Mouse (Mus musculus) forebrain, embryonic 14.5 days (tissue): ENCODE measurements around the gene Arf1. TPM values are rescaled to one million over a fixed set of nuclear protein-coding genes. Genes with fewer than 3 reads are reported as not detected.

Experiments
- ATAC-seq: fragments of 200-750 bp; cut with Nextera tagmentation; 2 replicates; pipeline ENCODE4 v1.8.0; 2017; ENCODE audit warnings: mild to moderate bottlenecking, moderate library complexity
- DNase-seq: peaks from one replicate; pipeline ENCODE4 v3.0.0-alpha.2; 2015; ENCODE audit warnings: low spot score
- H3K27ac ChIP-seq: fragments of 300-500 bp; sonication (generic); 2 replicates; pipeline ENCODE4 v1.5.1; 2014; ENCODE audit warnings: low read depth, mild to moderate bottlenecking, control low read depth, low read length, moderate library complexity
- H3K27me3 ChIP-seq: fragments of 300-500 bp; sonication (generic); replicated peaks from 2 replicates; pipeline ENCODE4 v1.6.1; 2014; ENCODE audit warnings: low read length, control low read depth, mixed read lengths; ENCODE audit not compliant: control insufficient read depth, insufficient read depth
- H3K36me3 ChIP-seq: fragments of 300-500 bp; sonication (generic); 2 replicates; pipeline ENCODE4 v1.6.1; 2014; ENCODE audit warnings: low read length, control low read depth; ENCODE audit not compliant: control insufficient read depth, insufficient read depth
- H3K4me1 ChIP-seq: fragments of 300-500 bp; sonication (generic); 2 replicates; pipeline ENCODE4 v1.6.1; 2014; ENCODE audit warnings: antibody characterized with exemption, low read length, control low read depth; ENCODE audit not compliant: control insufficient read depth, insufficient read depth
- H3K4me2 ChIP-seq: fragments of 300-500 bp; sonication (generic); 2 replicates; pipeline ENCODE4 v1.6.1; 2014; ENCODE audit warnings: mild to moderate bottlenecking, control low read depth, low read length
- H3K4me3 ChIP-seq: fragments of 300-500 bp; sonication (generic); 2 replicates; pipeline ENCODE4 v1.5.1; 2014; ENCODE audit warnings: low read depth, low read length, control low read depth
- H3K9ac ChIP-seq: fragments of 300-500 bp; sonication (generic); 2 replicates; pipeline ENCODE4 v1.6.1; 2014; ENCODE audit warnings: mild to moderate bottlenecking, low read length, control low read depth, moderate library complexity
- H3K9me3 ChIP-seq: fragments of 300-500 bp; sonication (generic); replicated peaks from 2 replicates; pipeline ENCODE4 v1.6.1; 2016; ENCODE audit warnings: low read length, control low read depth, mixed read lengths; ENCODE audit not compliant: control insufficient read depth
- WGBS: fragments of 180-500 bp; shearing (Covaris S2); extraction: QIAGEN DNeasy Blood & Tissue Kit; methylation state at CpG from one replicate; pipeline ENCODE4 v1.1.7; 2014; 5-methylcytosine and 5-hydroxymethylcytosine counted together
- polyA plus RNA-seq: library from polyadenylated mRNA; unstranded; fragments of >200 nt; fragmentation: Nextera tagmentation; extraction: Ambion mirVana; gene quantifications from 2 replicates; pipeline ENCODE4 v1.2.1, GENCODE M21; 2014

The Arf1 gene
- polyA plus RNA-seq, 1 experiment from 2014 or later: 666 TPM

- ATAC-seq (no peak), DNase-seq (peak; percentile 42)
- no peak overlapping the region for H3K4me2 ChIP-seq
- no peaks in the 10 kb centered on the region for H3K27me3 ChIP-seq
- no peak overlapping the region for H3K27ac ChIP-seq
- H3K9me3 ChIP-seq: no peaks in the 10 kb centered on the region
- no peak overlapping the region for H3K9ac ChIP-seq
- no peak overlapping the region for H3K4me3 ChIP-seq
- no peaks in the 10 kb centered on the region for H3K36me3 ChIP-seq
- H3K4me1 ChIP-seq: peaks cover 16% of the 10 kb centered on the region
- 12% methylated on average over 7 of the region's 7 CpGs for WGBS
Measured at GRCm38 (mm10) chr11:59230144-59230760, 2.2 kb upstream of the Arf1 start.

GRCm38 (mm10) chr11:59227604-59228121 lies 407 bp downstream of the Arf1 start:
- H3K36me3 ChIP-seq: peaks cover 7% of the 10 kb centered on the region; the same call in 1 of the 2 replicates
- WGBS: under 1% methylated on average over 49 of the region's 51 CpGs

GRCm38 (mm10) chr11:59226787-59227603 lies 1.1 kb downstream of the Arf1 start:
- no peaks in the 10 kb centered on the region for H3K27me3 ChIP-seq
- H3K36me3 ChIP-seq: peaks cover 7% of the 10 kb centered on the region; the same call in 1 of the 2 replicates
- H3K9me3 ChIP-seq: no peaks in the 10 kb centered on the region
- peak overlapping the region; percentile 95 for H3K4me2 ChIP-seq
- peak overlapping the region; percentile 99 for H3K4me3 ChIP-seq
- H3K27ac ChIP-seq: peak overlapping the region; percentile 92; the same call in 1 of the 2 replicates
- peaks cover 25% of the 10 kb centered on the region for H3K4me1 ChIP-seq
- DNase-seq (no peak), ATAC-seq (no peak)
- H3K9ac ChIP-seq: peak overlapping the region; percentile 98
- WGBS: 6% methylated on average over 21 of the region's 21 CpGs

More at GRCm38 (mm10) chr11:59227604-59228121, 407 bp downstream of the Arf1 start:
- Histone ChIP-seq H3K4me2 (peak overlapping the region; percentile 95), H3K27me3 (no peaks in the 10 kb centered on the region), H3K4me1 (peaks cover 25% of the 10 kb centered on the region), H3K9ac (peak overlapping the region; percentile 98), H3K27ac (peak overlapping the region; percentile 92), H3K9me3 (no peaks in the 10 kb centered on the region), H3K4me3 (peak overlapping the region; percentile 99)
- ATAC-seq: peak; percentile 76
- no peak for DNase-seq

GRCm38 (mm10) chr11:59226251-59226650 lies 1.8 kb downstream of the Arf1 start:
- Histone ChIP-seq H3K9ac (peak overlapping the region; percentile 98; the same call in 1 of the 2 replicates), H3K4me1 (peaks cover 25% of the 10 kb centered on the region), H3K9me3 (no peaks in the 10 kb centered on the region), H3K4me2 (peak overlapping the region; percentile 95), H3K36me3 (peaks cover 7% of the 10 kb centered on the region; the same call in 1 of the 2 replicates), H3K27ac (no peak overlapping the region), H3K27me3 (no peaks in the 10 kb centered on the region), H3K4me3 (peak overlapping the region; percentile 99)
- ATAC-seq: no peak
- DNase-seq: no peak
- WGBS: 79% methylated on average over 3 of the region's 3 CpGs

- no peak for DNase-seq
- Histone ChIP-seq H3K4me3 (no peak overlapping the region), H3K36me3 (peaks cover 7% of the 10 kb centered on the region; the same call in 1 of the 2 replicates), H3K4me2 (no peak overlapping the region), H3K9me3 (no peaks in the 10 kb centered on the region), H3K4me1 (peaks cover 25% of the 10 kb centered on the region), H3K27ac (no peak overlapping the region), H3K27me3 (no peaks in the 10 kb centered on the region), H3K9ac (no peak overlapping the region)
- 85% methylated on average over 2 of the region's 2 CpGs for WGBS
- no peak for ATAC-seq
Measured at GRCm38 (mm10) chr11:59225167-59225566, 2.9 kb downstream of the Arf1 start.

- ATAC-seq (no peak), DNase-seq (no peak)
- Histone ChIP-seq H3K27ac (no peak overlapping the region), H3K9ac (no peak overlapping the region), H3K36me3 (peaks cover 10% of the 10 kb centered on the region; the same call in 1 of the 2 replicates), H3K27me3 (no peaks in the 10 kb centered on the region), H3K4me3 (no peak overlapping the region), H3K9me3 (no peaks in the 10 kb centered on the region), H3K4me1 (peaks cover 25% of the 10 kb centered on the region), H3K4me2 (no peak overlapping the region)
- 85% methylated on average over 2 of the region's 2 CpGs for WGBS
Measured at GRCm38 (mm10) chr11:59224470-59224869, 3.6 kb downstream of the Arf1 start.

- Histone ChIP-seq H3K27ac (no peak overlapping the region), H3K4me2 (no peak overlapping the region), H3K4me1 (peaks cover 25% of the 10 kb centered on the region), H3K36me3 (peaks cover 10% of the 10 kb centered on the region; the same call in 1 of the 2 replicates), H3K9ac (no peak overlapping the region), H3K4me3 (no peak overlapping the region), H3K9me3 (no peaks in the 10 kb centered on the region), H3K27me3 (no peaks in the 10 kb centered on the region)
- DNase-seq: no peak
- 93% methylated on average over 3 of the region's 3 CpGs for WGBS
- ATAC-seq: no peak
Measured at GRCm38 (mm10) chr11:59224025-59224424, 4.0 kb downstream of the Arf1 start.

GRCm38 (mm10) chr11:59222306-59222705 lies 5.8 kb downstream of the Arf1 start:
- DNase-seq (no peak), ATAC-seq (no peak)
- Histone ChIP-seq H3K4me3 (no peak overlapping the region), H3K27me3 (no peaks in the 10 kb centered on the region), H3K9me3 (no peaks in the 10 kb centered on the region), H3K36me3 (peaks cover 10% of the 10 kb centered on the region; the same call in 1 of the 2 replicates), H3K9ac (no peak overlapping the region), H3K27ac (no peak overlapping the region), H3K4me2 (no peak overlapping the region), H3K4me1 (peaks cover 25% of the 10 kb centered on the region)
- WGBS: 84% methylated on average over 4 of the region's 4 CpGs
